Mouse (Mus musculus): Measurements from ENCODE around the gene Dnah8.

Gene Dnah8

DNA sequence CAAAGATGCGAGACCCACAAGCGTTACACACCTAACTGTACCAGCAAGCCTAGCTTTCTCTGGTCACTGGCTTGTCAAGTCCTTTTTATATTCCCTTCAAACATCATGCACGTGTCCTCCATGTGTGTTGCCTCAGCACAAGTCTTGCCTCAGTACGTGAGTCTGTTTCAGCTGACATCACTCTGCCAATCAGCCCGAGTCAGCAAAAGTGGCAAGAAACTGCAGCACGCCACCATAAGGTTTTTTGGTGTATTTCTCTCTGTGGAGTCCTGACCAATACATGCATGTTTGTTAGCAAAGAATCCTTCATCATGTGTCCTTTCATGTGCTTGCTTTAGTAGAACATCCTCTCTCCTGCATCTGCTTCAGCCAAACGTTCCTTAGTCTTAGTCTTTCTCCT is 200.3 kb downstream of the Dnah8 start:
- DNase-seq (ENCODE audit: low spot score): no peak

DNA sequence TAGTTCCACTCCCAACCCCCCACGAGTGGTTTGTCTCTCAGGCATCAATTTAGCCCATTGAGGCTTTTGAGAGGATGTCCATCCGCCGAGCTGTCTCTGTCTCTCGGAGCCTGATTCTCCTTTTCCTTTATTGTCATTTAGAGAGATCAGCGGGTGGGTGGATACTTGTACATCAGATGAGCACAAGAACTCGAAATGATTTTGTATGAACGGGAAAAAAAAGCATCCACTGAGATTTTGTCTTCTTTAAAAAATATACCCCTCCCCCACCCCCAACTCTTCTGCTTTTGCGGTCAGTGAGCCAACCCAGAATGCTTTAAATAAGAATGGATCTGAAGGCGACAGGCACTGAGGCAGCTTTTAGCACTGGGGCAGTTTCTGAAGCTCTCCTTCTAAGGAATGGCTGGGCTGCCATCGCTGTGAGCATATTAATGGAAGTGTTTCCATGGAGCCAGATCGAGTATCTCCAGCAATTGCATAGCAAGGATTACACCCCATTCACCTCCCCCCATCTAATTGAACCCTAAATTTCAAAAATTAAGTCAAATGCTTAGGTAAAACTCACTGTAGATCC is 201.7 kb downstream of the Dnah8 start:
- DNase-seq (ENCODE audit: low spot score): no peak

DNA sequence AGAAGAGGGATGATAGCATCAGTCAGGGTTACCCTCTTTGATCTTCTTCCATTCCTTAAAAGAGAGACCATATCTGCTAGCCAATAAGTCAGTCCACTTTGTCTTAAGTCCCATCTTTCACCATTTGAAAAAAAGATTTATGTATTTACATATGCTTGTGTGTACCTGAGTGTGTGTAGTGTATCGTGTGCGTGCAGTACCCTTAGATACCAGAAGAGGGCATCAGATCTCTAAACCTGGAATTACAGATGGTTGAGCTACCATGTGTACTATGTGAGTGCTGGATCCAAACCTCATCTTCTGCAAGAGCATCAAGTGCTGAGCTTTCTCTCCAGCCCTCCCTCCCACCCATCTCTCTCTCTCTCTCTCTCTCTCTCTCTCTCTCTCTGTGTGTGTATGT is 207.0 kb downstream of the Dnah8 start:
- no peak for DNase-seq (ENCODE audit: low spot score)

DNA sequence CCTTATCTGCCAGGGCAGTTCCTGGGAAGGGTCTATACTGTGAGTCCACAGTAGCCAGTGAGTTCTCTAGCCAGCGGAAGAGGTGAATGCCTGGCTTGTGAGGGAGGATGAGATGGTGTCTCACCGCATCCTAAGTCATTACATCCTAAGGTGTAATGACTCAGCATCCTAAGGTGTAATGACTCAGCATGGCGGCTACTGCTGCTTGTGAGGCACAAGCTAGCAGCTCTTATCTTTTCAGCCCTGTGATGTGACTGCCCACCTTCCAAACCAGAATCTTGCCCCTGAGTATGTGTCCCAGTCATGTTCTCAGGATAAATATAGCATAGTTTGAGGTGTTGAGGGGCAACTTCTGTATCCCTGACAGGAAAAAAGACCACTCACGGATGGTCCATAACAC is 211.3 kb downstream of the Dnah8 start:
- no peak for DNase-seq (ENCODE audit: low spot score)

DNA sequence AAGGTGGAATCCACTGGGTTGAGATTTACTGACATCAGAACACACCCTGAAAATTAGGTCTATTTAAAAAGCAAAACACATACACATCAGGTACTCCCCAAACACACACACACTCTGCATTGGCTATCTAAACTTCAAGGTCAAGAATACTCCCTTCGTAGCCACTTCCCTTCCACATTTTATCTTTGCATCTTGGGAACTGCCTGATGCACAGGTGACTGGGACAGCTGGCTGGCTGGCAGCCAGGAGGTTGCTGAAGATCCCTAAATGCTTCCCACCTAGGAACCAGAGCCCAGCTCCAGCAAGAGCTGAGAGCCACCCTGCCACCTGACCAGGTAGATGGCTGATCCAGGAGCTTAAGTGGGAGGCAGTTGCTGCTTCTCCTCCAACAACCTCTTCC is 212.9 kb downstream of the Dnah8 start:
- DNase-seq (ENCODE audit: low spot score): no peak

DNA sequence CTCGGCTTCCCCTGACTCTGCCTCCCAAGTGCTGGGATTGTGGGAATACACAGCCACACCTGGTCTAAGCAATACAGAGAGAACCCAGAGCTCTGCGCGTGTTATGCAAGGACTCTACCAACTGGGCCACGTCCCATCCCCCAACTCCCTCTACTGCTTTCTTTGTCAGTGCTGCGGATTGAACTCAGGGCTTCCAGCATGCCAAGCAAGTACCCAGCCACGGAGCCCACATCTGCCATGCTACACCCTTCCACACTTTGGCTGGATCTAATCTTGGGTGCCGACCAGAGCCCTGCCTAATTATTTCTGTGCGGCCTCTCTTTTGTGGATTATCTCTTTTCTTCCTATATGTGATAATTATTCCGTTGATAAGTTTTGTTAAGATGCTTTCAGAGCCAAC is 215.9 kb downstream of the Dnah8 start:
- DNase-seq (ENCODE audit: low spot score): no peak

DNA sequence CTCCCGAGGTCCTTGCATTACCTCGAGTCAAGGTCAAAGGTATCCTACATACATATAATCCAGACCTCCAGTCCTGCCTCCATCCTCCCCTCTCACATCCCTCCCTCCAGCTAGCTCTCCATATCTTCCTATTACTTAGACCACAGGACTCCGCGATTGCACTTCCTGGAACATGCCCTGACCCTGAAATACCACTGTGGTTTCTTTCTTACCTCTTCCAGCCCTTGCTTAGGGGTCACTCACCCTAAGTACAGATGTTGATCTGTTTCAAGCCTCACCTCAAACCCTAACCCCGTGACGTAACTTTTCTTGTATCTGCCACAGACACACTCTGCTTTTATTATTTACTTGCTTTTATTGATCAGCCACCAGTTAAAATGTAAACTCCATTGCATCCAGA is 218.2 kb downstream of the Dnah8 start:
- no peak for DNase-seq (ENCODE audit: low spot score)

DNA sequence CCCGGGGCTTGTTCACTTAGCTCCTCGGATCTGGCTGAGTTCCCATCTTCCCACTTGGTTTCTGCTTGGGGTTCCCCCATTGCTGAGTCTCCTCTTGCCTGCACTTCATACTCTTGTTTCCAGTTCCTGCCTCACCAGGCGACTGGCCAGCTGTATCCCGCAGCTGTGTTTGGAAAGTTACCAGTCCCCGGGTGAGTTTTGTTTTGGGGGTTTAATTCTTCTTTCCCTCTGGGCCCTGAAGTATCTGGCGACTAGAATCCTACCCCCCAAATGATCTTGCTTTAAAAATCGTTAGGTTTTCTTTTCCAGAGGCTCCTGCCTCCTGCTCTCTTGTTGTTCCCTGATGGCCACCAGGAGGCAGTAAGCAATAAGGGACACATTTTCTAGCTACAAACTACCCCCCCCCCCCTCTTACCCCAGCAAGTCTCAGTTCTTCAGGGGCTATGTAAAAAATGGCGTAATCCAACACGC is 220.2 kb downstream of the Dnah8 start:
- no peak for DNase-seq (ENCODE audit: low spot score)

DNA sequence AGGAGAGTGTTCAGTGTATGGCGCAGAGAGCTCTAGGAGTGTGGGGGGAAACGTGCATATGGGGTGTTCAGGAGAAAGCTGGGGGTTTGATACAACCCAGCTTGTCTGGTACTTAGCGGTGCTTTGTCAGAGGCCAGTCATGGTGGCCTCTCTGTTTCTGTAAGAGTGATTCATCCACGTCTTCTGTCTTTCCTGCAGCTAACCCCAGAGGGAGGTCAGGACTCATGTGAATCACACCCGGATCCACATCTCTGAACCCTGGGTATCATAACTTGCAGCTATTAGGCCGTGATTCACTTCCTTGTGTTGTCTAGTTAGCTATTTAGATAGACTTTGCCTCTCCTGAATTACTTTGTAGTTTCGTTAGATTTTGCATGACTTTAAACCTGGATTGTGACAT is 223.3 kb downstream of the Dnah8 start:
- no peak for DNase-seq (ENCODE audit: low spot score)

DNA sequence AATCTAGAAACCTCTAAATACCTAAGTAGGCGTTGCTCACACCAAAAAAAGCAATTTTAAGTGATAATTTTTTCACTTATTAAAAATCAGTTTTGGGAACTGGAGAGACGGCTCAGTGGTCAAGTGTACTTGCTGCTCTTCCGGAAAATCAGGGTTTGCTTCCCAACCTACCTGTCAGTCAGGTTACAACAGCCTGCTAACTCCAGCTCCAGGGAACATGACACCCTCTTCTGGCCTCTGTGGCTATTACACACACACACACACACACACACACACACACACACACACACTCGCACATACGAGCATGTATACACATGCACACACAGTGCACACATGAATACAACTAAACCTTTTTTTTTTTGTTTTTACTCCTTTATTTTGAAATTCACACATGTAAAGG is 223.9 kb downstream of the Dnah8 start:
- DNase-seq (ENCODE audit: low spot score): no peak

DNA sequence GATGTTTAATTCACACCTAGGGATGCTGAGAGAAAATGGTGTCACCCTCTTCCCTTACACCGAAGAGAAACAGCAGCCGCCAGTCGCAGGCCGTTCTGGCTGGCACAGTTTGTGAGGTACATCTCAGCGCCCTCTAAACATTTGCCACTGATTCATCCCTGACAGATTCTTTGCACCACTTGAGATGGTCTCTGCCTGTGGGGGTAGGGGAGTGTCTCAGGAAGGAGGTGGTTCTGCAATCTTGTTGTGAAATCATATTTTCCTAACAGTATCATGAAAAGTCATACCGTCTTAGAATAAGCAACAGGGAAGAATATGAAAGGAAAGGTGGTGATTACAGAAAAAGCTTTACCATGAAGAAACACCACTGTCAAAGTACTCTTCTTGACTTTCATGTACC is 224.7 kb downstream of the Dnah8 start:
- no peak for DNase-seq (ENCODE audit: low spot score)

DNA sequence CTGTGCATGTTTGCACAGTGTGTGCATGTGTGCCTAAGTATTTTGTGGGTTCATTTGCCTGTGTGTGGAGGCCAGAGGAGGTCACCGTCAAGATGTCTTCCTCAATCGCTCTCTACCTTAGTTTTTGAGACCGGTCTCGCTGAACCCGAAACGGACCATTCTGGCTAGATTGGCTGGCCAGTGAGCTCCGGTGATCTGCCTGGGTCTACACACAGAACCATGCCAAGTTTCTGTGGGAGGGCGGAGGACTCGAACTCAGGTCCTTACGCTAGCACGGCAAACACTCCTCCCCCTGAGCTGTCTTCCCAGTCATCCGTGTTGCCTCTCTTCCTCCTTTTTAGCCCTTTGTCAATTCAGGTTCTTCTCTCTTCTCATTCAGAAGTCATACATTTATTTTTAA is 225.7 kb downstream of the Dnah8 start:
- no peak for DNase-seq (ENCODE audit: low spot score)

DNA sequence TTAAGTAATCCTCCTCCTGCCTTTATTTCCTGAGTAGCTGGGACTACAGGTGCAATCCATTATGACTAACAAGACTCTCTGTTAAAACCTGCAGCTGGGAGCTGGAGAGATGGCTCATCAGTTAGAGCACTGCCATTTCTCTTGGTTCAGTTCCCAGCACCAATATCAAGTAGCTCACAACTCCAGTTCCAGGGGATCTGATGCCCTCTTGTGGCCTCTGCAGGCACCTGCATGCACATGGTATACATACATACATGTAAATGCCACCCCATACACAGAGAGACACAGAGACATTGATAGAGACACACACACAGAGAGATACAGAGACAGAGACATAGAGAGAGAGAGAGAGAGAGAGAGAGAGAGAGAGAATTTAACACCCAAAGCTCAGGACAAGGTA is 228.2 kb downstream of the Dnah8 start:
- no peak for DNase-seq (ENCODE audit: low spot score)

DNA sequence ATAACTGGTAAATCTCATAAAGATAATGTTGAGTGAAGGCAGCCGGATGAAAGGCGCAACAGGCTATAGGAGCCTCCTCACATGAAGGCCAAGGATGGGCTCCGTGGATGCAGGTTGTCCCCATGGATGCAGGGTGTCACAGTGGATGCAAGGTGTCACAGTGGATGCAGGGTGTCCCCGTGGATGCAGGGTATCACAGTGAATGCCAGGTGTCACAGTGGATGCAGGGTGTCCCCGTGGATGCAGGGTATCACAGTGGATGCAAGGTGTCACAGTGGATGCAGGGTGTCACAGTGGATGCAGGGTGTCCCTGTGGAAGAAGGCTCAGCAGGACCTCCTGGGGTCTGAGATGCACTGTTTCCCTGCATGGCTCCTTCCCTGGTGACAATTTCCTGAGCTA is 233.2 kb downstream of the Dnah8 start:
- no peak for DNase-seq (ENCODE audit: low spot score)

DNA sequence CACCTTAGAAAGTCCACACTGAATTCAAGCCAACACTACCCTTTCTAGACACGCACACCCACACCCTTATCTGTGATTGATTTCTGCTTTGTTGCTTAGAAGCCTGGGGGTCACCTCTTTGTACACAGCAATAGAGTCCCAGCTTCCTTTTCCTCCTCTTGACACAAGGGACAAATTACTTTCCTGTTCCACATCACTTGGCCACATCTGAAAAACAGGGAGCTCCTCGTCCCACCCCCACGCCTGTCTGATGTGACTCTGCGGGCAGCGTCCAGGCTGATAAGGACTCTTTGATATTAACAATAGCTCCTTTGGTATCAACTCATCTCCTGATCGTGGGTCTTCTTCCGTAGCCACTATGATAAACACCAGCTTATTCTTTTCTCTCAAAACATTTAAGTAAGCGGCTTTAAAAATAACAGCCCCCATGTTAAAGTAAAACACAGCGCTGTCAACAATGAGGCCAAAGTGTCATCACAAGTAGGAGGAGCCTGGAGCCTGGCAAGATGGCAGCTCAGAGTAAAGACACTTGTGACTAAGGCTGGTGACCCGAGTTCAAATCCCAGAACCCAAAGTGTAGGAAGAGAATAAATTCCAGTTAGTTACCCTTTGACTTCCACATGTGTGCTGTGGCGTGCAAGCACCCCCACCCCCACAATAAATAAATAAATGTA is 234.6 kb downstream of the Dnah8 start:
- DNase-seq (ENCODE audit: low spot score): no peak

DNA sequence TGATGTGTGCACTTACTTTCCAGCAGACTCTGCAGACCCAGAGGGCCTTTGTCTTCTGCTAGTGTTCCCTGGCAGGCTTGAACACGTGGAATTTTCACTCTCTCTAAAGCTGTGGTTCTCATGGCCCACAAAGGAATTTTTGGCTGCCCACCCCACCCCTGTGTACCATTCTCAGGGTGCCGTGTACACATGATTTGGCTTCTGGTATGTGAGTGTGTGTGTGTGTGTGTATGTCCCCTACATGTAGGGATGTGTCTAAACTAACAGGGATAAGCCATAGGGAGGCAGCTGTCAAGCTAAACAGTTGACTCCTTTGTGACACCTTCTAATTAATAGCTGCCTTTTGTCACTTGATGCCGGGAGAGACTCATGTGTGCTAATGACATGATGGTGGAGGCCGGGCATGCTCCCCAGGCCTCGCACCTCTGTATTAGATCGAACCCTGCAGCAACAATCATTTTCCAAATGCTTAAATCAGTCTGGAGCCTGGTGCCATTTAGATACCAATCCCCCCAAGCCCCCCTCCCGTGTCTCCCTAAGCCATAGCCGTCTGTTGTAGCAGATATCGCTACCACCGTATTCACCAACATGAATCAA is 235.9 kb downstream of the Dnah8 start:
- no peak for DNase-seq (ENCODE audit: low spot score)

DNA sequence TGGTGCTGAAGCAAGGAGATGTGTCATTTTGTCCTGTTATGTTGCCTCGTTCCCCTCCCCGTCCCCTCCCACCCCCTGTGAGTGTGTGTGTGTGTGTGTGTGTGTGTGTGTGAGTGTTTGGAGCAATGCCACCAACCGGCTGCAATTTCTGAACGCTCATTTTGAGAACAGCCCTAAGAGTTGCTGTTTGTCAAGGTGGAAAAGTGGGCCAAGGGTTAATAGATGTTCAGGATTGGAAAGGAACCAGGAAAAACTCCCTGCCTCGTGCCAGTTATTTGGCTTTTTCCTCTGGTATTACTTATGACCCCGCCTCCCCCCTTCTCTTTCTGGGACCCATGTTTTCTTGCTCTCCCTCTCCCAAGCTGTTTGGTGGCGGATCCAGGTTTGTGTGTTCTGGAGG is 236.5 kb downstream of the Dnah8 start:
- no peak for DNase-seq (ENCODE audit: low spot score)

DNA sequence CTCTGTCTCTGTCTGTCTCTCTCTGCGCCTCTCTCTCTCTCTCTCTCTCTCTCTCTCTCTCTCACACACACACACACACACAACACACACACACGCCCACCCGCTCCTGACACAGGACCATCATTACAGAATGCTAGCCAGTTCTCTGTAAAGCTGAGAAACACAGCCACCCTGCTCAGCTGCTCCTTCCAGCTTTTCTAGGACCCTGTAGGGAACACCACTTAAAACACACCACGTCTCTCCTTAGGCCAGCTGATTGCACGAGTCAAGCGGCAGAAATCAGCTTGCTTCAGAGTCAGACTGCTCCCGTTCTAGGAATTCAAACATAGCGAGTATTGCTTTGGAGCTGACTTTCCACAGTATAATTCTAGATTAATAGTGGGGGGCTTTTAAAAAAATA is 242.1 kb downstream of the Dnah8 start:
- no peak for DNase-seq (ENCODE audit: low spot score)

DNA sequence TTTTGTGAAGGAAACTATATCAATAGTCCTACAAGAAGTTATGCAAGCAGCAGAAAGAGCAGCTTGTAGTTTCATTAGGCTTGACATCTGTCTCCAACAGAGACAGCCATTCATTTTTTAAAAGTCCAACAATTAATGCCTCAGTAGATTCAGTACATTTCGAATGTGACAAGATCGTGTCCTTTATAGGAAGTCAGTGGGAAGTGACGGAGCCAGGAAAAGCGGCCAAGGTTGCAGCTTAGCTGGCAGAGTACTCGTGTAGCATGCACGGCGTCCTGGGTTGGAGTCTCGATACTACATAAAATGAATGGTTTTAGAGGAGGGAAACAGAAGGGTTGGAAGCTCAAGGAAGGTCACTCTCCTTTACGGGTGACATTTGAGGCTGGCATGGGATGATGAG is 242.8 kb downstream of the Dnah8 start:
- no peak for DNase-seq (ENCODE audit: low spot score)

DNA sequence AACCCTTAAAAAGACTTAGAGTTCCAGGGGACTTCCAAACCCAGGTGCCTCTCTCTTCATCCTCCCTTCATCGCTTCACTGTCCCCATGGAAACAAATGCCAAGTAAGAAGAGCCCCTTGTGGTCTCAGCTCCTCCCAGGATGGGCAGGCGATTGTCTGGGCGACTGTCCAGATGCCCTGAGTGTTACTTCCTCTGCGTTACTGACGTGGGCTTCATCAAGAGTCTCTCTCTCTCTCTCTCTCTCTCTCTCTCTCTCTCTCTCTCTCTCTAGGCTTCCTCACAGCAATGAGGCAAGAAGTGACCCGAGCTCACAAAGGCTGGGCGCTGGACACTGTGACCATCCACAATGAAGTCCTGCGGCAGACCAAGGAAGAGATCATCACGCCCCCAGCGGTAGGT is 246.9 kb downstream of the Dnah8 start:
- no peak for DNase-seq (ENCODE audit: low spot score)

DNA sequence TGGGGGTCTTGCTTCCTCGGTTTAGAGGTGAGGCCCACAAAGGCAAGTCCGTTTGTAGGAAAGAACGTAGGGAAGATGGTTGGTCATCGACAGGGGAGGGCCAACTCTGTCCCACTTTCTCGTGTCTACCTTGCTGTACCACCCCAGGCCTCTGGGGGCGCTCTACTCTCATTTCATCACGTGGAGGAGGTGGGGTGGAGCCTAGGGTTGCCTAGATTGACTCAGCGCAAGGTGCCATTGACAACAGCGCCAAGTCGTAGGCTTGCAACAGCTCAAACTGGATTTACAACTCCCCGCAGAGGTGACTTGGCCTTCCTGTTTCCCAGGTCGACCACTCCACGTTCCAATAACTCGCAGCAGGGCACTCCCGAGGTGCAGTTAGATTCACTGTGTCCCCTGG is 250.1 kb downstream of the Dnah8 start:
- no peak for DNase-seq (ENCODE audit: low spot score)

DNA sequence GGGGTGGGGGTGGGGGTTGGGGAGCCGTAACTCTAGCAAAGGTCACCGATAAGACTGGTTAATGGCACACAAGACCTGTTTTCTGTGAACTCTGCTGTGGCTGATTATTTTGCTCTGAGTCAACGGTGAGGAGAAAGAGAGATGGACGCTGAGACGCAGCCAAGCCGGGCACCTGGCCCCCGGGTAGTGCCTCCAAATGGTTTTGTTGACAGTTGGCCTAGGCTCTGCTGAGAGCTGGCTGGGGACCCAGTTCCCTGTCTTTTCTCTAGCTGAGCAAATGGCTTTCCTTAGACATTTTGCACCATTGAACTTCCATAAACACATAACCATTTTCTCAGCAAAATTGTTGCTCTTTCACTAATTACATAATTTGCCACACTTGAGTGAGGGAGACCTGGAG is 253.3 kb downstream of the Dnah8 start:
- DNase-seq (ENCODE audit: low spot score): no peak

DNA sequence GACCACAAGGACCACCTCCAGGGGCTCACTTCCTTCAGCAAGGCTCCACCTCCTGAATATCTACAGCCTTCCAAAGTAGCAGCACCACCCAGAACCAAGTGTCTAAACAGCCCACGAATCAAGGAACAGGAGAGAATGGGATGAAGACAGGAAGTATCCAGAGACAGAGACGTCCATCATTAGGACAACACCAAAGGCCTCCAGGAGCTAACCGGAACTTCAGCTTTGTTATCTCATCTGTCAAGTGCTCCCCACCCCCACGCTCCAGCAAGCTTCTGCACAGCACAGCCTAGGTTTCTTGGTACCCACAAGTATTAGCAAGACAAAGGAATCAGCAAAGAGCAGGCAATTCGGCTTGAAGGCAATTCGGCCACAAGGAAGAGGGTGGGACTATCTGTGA is 254.5 kb downstream of the Dnah8 start:
- DNase-seq (ENCODE audit: low spot score): no peak

DNA sequence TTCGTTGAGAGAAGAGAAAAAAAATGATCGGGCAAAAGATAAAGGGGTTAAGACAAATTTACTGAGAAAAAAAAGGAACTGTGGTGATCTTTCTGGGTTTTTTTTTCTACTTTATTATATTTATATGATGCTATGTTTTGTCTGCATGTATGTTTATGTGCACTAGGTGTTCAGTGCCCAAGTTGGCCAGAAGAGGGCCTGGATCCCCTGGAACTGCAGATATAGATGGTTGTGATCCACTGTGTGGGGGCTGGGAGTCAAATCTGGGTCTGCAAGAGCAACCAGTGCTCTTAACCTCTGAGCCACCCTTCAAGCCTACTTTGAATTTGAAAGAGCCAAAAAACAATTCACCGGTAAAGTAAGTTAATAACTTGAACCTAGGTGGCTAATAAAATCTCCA is 256.2 kb downstream of the Dnah8 start:
- no peak for DNase-seq (ENCODE audit: low spot score)
